Mouse (Mus musculus) spleen, adult 2 months (tissue): ENCODE data around the gene Palm3. TPM values are rescaled to one million over a fixed set of nuclear protein-coding genes. Genes with fewer than 3 reads are reported as not detected.

ENCODE experiments used
- DNase-seq, 2 experiments: peaks; one replicate each; pipeline versions ENCODE4 v3.0.0 to v3.0.0-alpha.2; 2012 to 2021; ENCODE audit warnings: low spot score in 2 of 2, low read depth in 1 of 2
- H3K27ac ChIP-seq: fragments of 200-500 bp; 2 replicates; pipeline ENCODE4 v1.5.1; 2012; ENCODE audit warnings: low read length, inconsistent platforms; ENCODE audit not compliant: insufficient read depth
- H3K27me3 ChIP-seq: fragments of 200-500 bp; 2 replicates; pipeline ENCODE4 v1.6.1; 2012; ENCODE audit warnings: mild to moderate bottlenecking, moderate library complexity, low read length, inconsistent platforms; ENCODE audit not compliant: control insufficient read depth, insufficient read depth
- H3K36me3 ChIP-seq: fragments of 200-500 bp; 2 replicates; pipeline ENCODE4 v1.6.1; 2012; ENCODE audit warnings: mild to moderate bottlenecking, low read length, inconsistent platforms; ENCODE audit not compliant: control insufficient read depth, insufficient read depth
- H3K4me1 ChIP-seq: fragments of 200-500 bp; 2 replicates; pipeline ENCODE4 v1.6.1; 2011; ENCODE audit warnings: inconsistent platforms; ENCODE audit not compliant: control insufficient read depth, insufficient read depth, insufficient read length
- H3K4me3 ChIP-seq: fragments of 200-500 bp; 2 replicates; pipeline ENCODE4 v1.5.1; 2011; ENCODE audit warnings: mild to moderate bottlenecking, inconsistent platforms; ENCODE audit not compliant: insufficient read depth, insufficient read length; ENCODE audit errors: extremely low read depth
- CTCF ChIP-seq: fragments of 200-500 bp; IDR thresholded peaks from 2 replicates; pipeline ENCODE4 v1.5.1; 2011; ENCODE audit warnings: mild to moderate bottlenecking, inconsistent platforms; ENCODE audit not compliant: insufficient read depth, insufficient read length, insufficient replicate concordance; ENCODE audit errors: extremely low read depth
- POLR2A ChIP-seq: fragments of 200-500 bp; IDR thresholded peaks from 2 replicates; pipeline ENCODE4 v1.6.1; 2011; ENCODE audit warnings: low read depth, low read length, inconsistent platforms
- WGBS: fragments of 180-500 bp; shearing (Covaris S2); methylation state at CpG from one replicate; pipeline ENCODE4 v1.1.7; 2018; 5-methylcytosine and 5-hydroxymethylcytosine counted together
- polyA plus RNA-seq: library from polyadenylated mRNA; depleted of rRNA; stranded (reverse); fragments of >200 nt; gene quantifications from 2 replicates; pipeline ENCODE4 v1.2.3, GENCODE M21; 2012

Gene Palm3
- polyA plus RNA-seq, 1 experiment: 0.23 TPM

DNA sequence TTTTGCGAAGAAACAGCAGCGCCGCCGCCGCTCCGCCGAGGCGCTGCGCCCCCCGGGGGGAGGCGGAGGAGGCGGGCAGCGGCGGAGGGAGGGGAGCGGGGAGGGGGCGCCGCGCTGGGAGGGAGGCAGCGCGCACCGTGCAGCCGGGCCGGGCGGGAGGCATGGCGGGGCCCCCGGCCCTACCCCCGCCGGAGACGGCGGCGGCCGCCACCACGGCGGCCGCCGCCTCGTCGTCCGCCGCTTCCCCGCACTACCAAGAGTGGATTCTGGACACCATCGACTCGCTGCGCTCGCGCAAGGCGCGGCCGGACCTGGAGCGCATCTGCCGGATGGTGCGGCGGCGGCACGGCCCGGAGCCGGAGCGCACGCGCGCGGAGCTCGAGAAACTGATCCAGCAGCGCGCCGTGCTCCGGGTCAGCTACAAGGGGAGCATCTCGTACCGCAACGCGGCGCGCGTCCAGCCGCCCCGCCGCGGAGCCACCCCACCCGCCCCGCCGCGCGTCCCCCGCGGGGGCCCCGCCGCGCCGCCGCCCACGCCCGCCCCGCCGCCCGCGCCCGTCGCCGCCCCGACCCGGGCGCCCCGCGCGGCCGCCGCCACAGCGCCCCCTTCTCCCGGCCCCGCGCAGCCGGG is 23.6 kb upstream of the Palm3 start, which contains the start of gene Samd1:
TSS of gene Samd1 (plus strand) at position 162 of the 631 bp plus-strand sequence.
- H3K36me3 ChIP-seq: peaks cover 2% of the 10 kb centered on the region; the same call in 1 of the 2 replicates
- peak within 1 kb of the TSS; percentile 91 for H3K27ac ChIP-seq
- 0 out of 2 replicates have a peak, but pooled peaks cover 1% of the 10 kb centered on the region for H3K27me3 ChIP-seq
- TF ChIP-seq POLR2A (no peak), CTCF (no peak)
- peak within 1 kb of the TSS; percentile 73 for H3K4me3 ChIP-seq
- WGBS: 19% methylated on average over 59 of the region's 112 CpGs
- peak in 1 of 2 experiments; percentile 59 for DNase-seq
- peaks cover 5% of the 10 kb centered on the region; the same call in 1 of the 2 replicates for H3K4me1 ChIP-seq

DNA sequence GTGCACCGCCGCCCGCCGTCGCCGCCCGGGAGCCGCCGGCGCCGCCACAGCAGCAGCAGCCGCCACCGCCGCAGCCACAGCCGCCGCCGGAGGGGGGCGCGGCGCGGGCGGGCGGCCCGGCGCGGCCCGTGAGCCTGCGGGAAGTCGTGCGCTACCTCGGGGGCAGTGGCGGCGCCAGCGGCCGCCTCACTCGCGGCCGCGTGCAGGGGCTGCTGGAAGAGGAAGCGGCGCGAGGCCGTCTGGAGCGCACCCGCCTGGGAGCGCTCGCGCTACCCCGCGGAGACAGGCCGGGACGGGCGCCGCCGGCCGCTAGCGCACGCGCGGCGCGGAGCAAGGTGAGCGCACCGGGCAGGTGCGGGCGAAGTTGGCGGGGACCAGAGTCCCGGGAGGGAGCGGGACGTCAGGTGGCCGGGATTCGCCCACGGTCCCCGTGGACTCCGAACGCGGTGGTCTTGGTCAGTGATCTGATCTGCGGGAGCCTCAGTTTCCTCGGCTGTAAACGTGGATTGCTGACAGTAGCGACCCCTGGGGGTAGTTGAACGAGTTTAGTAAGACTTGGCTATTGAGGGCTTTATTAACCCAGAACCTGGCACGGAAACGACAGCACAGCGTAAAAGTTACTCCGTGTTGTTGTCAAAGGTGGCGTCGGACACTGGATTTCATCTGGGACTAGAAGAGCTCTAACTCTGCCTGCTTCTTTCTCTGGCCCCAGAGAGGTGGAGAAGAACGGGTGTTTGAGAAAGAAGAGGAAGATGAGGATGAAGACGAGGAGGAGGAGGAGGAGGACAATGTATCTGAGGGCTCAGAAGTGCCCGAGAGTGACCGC is 22.8 kb upstream of the Palm3 start:
- Histone ChIP-seq H3K4me1 (peaks cover 5% of the 10 kb centered on the region; the same call in 1 of the 2 replicates), H3K27ac (peak overlapping the region; percentile 65), H3K27me3 (0 out of 2 replicates have a peak, but pooled peaks cover 1% of the 10 kb centered on the region), H3K4me3 (peak overlapping the region; percentile 66), H3K36me3 (peaks cover 2% of the 10 kb centered on the region; the same call in 1 of the 2 replicates)
- WGBS: 15% methylated on average over 92 of the region's 92 CpGs
- peak; percentile 60 to 69 for DNase-seq
- TF ChIP-seq POLR2A: no peak
- no peak for TF ChIP-seq CTCF

- WGBS: 85% methylated on average over 16 of the region's 16 CpGs
- TF ChIP-seq CTCF (no peak), POLR2A (no peak)
- Histone ChIP-seq H3K4me3 (peak overlapping the region; percentile 66), H3K27ac (no peak overlapping the region), H3K36me3 (peaks cover 2% of the 10 kb centered on the region; the same call in 1 of the 2 replicates), H3K4me1 (peaks cover 6% of the 10 kb centered on the region; the same call in 1 of the 2 replicates), H3K27me3 (0 out of 2 replicates have a peak, but pooled peaks cover 1% of the 10 kb centered on the region)
- no peak for DNase-seq
Observed at GRCm38 (mm10) chr8:83999057-83999705, 22.1 kb upstream of the Palm3 start.

- Histone ChIP-seq H3K27ac (no peak overlapping the region), H3K27me3 (0 out of 2 replicates have a peak, but pooled peaks cover 1% of the 10 kb centered on the region), H3K4me3 (no peak overlapping the region), H3K4me1 (peaks cover 8% of the 10 kb centered on the region), H3K36me3 (peaks cover 2% of the 10 kb centered on the region; the same call in 1 of the 2 replicates)
- WGBS: 93% methylated on average over 2 of the region's 2 CpGs
- TF ChIP-seq CTCF (no peak), POLR2A (no peak)
- DNase-seq: no peak
Observed at GRCm38 (mm10) chr8:83999825-84000224, 21.4 kb upstream of the Palm3 start.

DNA sequence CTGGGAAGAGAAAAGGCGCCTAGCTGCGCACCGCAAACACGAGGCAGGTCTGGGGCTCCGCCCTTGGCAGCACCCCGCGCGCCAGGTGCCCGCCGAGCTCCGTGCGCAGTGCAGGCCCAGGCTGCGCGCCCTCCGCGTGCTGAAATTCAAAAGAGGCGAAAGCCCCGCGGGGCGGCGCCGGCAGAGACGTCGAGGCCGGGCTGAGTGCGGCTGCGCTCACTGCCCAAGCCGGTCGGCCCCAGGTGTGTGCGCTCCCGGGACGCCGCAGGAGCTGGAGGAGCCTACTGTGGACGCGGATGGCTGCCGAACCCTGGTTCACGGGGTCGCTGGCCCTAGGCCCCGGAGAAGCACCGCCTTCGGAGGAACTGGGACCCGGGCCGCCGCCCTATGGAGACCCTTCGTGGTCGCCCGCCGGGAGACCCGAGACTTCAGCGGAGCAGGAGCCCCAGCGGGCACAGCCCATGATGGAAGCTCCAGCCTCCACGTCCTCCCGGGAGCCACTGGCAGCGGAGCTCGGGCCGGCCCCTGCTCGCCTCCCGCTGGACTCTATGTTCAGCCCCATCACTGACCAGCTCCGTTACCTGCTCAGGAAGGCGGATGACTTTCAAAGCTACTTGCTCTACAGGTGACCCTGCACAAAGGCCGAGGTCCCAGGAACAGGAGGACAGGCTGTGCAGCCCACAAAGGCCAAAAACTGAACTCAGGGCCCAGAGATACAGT is 19.8 kb upstream of the Palm3 start, which contains the start of gene 1700067K01Rik:
TSS of gene 1700067K01Rik (plus strand) at position 222 of the 720 bp plus-strand sequence.
- 96% methylated on average over 61 of the region's 61 CpGs for WGBS
- peaks cover 2% of the 10 kb centered on the region; the same call in 1 of the 2 replicates for H3K36me3 ChIP-seq
- no peak for DNase-seq
- H3K4me3 ChIP-seq: no peak within 1 kb of the TSS
- H3K4me1 ChIP-seq: peaks cover 11% of the 10 kb centered on the region
- 0 out of 2 replicates have a peak, but pooled peaks cover 1% of the 10 kb centered on the region for H3K27me3 ChIP-seq
- no peak within 1 kb of the TSS for H3K27ac ChIP-seq
- TF ChIP-seq POLR2A: no peak
- TF ChIP-seq CTCF: no peak
